Mouse (Mus musculus) ES-CJ7 (cell line): ENCODE data around the gene Sf3b4.

Source experiments
- DNase-seq: peaks from one replicate; pipeline ENCODE4 v3.0.0; 2011; ENCODE audit warnings: low read depth, low spot score

The Sf3b4 gene

GRCm38 (mm10) chr3:96219661-96220130, 47.6 kb downstream of the Sf3b4 start, which contains the start of the genes Bola1 and Hist2h2ab:
Bola1 (minus strand) TSS chr3:96219709.
Hist2h2ab (plus strand) TSS chr3:96219865.
- peak; percentile 91 for DNase-seq

DNA sequence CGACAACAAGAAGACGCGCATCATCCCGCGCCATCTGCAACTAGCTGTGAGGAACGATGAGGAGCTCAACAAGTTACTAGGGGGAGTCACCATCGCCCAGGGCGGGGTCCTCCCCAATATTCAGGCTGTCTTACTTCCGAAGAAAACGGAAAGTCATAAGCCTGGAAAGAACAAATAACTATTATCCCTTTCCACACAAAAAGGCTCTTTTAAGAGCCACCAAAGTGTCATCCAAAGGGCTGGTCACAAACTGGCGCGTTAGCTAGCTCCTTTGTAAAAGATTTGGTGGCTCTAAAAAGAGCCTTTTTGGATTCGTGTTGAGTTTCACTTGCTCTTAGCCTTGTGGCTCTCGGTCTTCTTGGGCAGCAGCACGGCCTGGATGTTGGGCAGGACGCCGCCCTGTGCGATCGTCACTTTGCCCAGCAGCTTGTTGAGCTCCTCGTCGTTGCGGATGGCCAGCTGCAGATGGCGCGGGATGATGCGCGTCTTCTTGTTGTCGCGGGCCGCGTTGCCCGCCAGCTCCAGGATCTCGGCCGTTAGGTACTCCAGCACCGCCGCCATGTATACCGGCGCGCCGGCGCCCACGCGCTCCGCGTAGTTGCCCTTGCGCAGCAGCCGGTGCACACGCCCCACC, 48.1 kb downstream of the Sf3b4 start:
- peak; percentile 76 for DNase-seq

DNA sequence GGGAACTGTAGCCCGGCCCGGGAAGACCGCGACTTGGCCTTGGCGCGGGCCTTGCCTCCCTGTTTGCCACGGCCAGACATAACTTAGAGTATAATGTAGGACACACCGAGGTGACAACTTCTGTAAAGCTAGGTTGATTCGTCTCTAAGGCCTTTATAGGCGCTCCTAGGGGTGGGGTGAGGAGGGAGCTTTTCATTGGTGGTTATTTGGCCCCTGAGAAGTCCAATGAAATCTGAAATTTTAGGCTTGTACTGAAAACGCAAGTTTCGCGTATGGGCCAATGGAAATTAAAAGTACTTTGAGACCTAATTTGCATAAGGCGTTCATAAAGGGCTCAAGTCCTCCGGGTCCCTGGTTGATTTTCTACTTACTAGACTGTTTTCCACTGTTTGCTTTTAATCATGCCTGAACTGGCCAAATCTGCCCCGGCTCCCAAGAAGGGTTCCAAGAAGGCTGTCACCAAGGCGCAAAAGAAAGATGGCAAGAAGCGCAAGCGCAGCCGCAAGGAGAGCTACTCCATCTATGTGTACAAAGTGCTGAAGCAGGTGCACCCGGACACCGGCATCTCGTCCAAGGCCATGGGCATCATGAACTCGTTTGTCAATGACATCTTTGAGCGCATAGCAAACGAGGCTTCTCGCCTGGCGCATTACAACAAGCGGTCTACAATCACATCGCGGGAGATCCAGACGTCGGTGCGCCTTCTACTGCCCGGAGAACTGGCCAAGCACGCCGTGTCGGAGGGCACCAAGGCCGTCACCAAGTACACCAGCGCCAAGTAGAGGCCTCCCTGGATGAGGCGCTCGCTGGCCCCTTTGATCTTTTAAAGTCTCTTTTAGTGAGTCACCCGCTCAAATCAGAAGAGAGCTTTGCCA, 48.9 kb downstream of the Sf3b4 start, which contains the start of the genes Hist2h2ac and Hist2h2be:
Gene Hist2h2ac, minus strand, starts transcription at position 116 of the 875 bp plus-strand sequence.
Gene Hist2h2be, plus strand, starts transcription at position 355 of the 875 bp plus-strand sequence.
- peak; percentile 96 for DNase-seq

DNA sequence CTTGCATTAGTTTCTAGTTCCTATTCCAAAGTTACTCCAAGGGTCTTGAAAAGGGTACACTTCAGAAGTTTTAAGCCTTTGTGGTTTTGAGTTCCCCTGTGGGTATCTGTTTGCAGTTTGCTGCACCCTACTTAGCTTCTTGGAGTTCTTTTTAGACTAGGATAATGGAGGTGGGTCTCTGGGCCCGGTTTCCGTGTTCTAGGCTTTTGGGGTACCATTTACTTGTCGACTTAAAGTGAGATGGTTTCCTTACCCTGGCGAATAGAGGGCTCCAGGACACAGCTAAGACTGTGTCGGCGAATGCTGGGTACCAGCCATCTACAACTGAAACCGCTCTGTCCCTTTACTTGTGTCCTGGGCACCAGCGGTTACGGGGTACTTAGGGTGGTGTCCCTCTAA, 49.5 kb downstream of the Sf3b4 start:
- DNase-seq = no peak

DNA sequence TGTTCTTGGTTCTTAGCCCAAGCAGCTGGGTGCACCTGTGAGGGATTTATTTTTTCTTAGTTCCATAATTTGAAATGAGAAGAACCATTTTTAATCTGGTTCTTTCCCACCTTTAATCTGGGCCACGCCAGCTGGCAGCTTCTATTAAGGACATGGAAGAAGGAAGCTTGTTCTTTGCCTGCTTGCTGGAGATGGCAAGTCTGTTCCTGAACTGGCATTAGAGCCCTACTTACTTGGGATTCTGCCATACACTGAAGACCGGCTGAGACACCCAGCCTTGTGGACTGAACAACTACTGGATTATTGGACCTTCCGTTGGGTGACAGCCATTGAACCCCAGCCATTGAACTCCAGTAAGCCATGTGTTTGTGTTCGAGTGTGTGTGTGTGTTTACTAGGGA, 50.6 kb downstream of the Sf3b4 start:
- no peak for DNase-seq

GRCm38 (mm10) chr3:96225421-96225820, 53.3 kb downstream of the Sf3b4 start:
- DNase-seq = no peak
